In genomic region chr5:107840549-107841238, GRCm38 (mm10) we compare ENCODE assay signal across 23 mouse cellular contexts. TPM values are rescaled to one million over a fixed set of nuclear protein-coding genes. Genes with fewer than 3 reads are reported as not detected.
DNase-seq lines count a peak whose midpoint lies in the region; ATAC-seq and TF ChIP-seq lines count a peak whose summit lies in the region.
"Had no signal": no experiment of that assay in that cellular context is flagged by ENCODE, and none has a peak within 500 bp of the region (broad histone marks: within the 10 kb centered on the region; RNA-seq: fewer than 3 reads in every experiment).

No protein-coding gene starts in this region.

- intact Hi-C loops in gastrocnemius, postnatal 14 days (cut with DNase I; ENCODE audit: low total_unique reads) = no loop called here

- no peak for TF ChIP-seq CTCF in liver, adult 2 months (IDR thresholded peaks at IDR 0.05; ENCODE audit: low read depth, low read length)

- peak overlapping the region; percentile 12; the same call in 1 of the 2 replicates for H3K27ac ChIP-seq in liver, adult 2 months (replicated peaks; ENCODE audit: insufficient read depth, low read depth, low read length)
- no peak overlapping the region for H3K27ac ChIP-seq in liver, embryonic 12.5 days
- no peak overlapping the region for H3K27ac ChIP-seq in heart, embryonic 11.5 days (ENCODE audit: low read depth, low read length)
- H3K27ac ChIP-seq: embryonic facial prominence, embryonic 10.5 days; forebrain, embryonic 15.5 days; heart, embryonic 15.5 days; kidney, embryonic 15.5 days; limb, embryonic 12.5 days; midbrain, embryonic 10.5 days; neural tube, embryonic 13.5 days had no signal

- H3K4me1 ChIP-seq in liver, adult 2 months (ENCODE audit: control insufficient read depth, insufficient read depth, low read length) = peaks cover 18% of the 10 kb centered on the region
- H3K4me1 ChIP-seq in liver, embryonic 12.5 days = peaks cover 16% of the 10 kb centered on the region
- peaks cover 9% of the 10 kb centered on the region; the same call in 1 of the 2 replicates for H3K4me1 ChIP-seq in heart, embryonic 11.5 days (ENCODE audit: control insufficient read depth, insufficient read depth, low read length)
- H3K4me1 ChIP-seq: embryonic facial prominence, embryonic 10.5 days; forebrain, embryonic 15.5 days; kidney, embryonic 15.5 days; limb, embryonic 12.5 days; midbrain, embryonic 10.5 days; neural tube, embryonic 13.5 days had no signal

- H3K27me3 ChIP-seq in liver, adult 2 months (ENCODE audit: control insufficient read depth, insufficient read depth, low read length) = no peaks in the 10 kb centered on the region
- H3K27me3 ChIP-seq in liver, embryonic 12.5 days (replicated peaks) = no peaks in the 10 kb centered on the region
- no peaks in the 10 kb centered on the region for H3K27me3 ChIP-seq in heart, embryonic 11.5 days (ENCODE audit: control insufficient read depth, insufficient read depth, low read length)
- H3K27me3 ChIP-seq: forebrain, embryonic 15.5 days; heart, embryonic 15.5 days; kidney, embryonic 15.5 days; limb, embryonic 12.5 days; neural tube, embryonic 13.5 days had no signal

- no peak for DNase-seq in liver, adult 2 months (ENCODE audit: extremely low read depth, low read depth, low spot score)
- peak; percentile 19 for DNase-seq in induced T-regulatory cell, adult 2 months (ENCODE audit: low read depth)
- DNase-seq in gastrocnemius, postnatal 14 days = no peak
- no peak for DNase-seq in gastrocnemius, postnatal 10 days
- DNase-seq in ovary, adult 18-20 months (ENCODE audit: low spot score) = no peak
- DNase-seq: adrenal gland, adult 2 months; cerebellum, postnatal 14 days; heart, adult 18-20 months; layer of hippocampus, postnatal 36 days; liver, postnatal 0 days; right cerebral cortex, postnatal 4 days had no signal

- no peak for TF ChIP-seq POLR2A in liver, adult 2 months (IDR thresholded peaks at IDR 0.05; ENCODE audit: extremely low read depth, insufficient read depth, low read length)

- H3K9me3 ChIP-seq in liver, embryonic 12.5 days (replicated peaks) = no peaks in the 10 kb centered on the region
- H3K9me3 ChIP-seq in heart, embryonic 11.5 days (replicated peaks; ENCODE audit: control insufficient read depth, low read length) = no peaks in the 10 kb centered on the region
- H3K9me3 ChIP-seq: embryonic facial prominence, embryonic 10.5 days; forebrain, embryonic 15.5 days; heart, embryonic 15.5 days; kidney, embryonic 15.5 days; limb, embryonic 12.5 days; midbrain, embryonic 10.5 days; neural tube, embryonic 13.5 days had no signal

- H3K36me3 ChIP-seq in liver, adult 2 months (ENCODE audit: control insufficient read depth, insufficient read depth, low read length) = peaks cover 8% of the 10 kb centered on the region
- peaks cover 43% of the 10 kb centered on the region for H3K36me3 ChIP-seq in liver, embryonic 12.5 days
- H3K36me3 ChIP-seq in heart, embryonic 11.5 days (ENCODE audit: control insufficient read depth, insufficient read depth, low read length) = no peaks in the 10 kb centered on the region

- no peak overlapping the region for H3K4me3 ChIP-seq in liver, adult 2 months (ENCODE audit: insufficient read depth, low read depth, low read length)
- H3K4me3 ChIP-seq in liver, embryonic 12.5 days = no peak overlapping the region
- H3K4me3 ChIP-seq in heart, embryonic 11.5 days (ENCODE audit: low read depth, low read length) = no peak overlapping the region
- H3K4me3 ChIP-seq: embryonic facial prominence, embryonic 10.5 days; forebrain, embryonic 15.5 days; heart, embryonic 15.5 days; kidney, embryonic 15.5 days; limb, embryonic 12.5 days; midbrain, embryonic 10.5 days; neural tube, embryonic 13.5 days had no signal

- H3K79me2 ChIP-seq in liver, adult 2 months (ENCODE audit: control insufficient read depth, insufficient read depth, low read length) = peaks cover 17% of the 10 kb centered on the region

- no peak for ATAC-seq in liver, embryonic 12.5 days
- ATAC-seq in neutrophil, adult 5-6 weeks (ENCODE audit: extremely low read depth, insufficient number of reproducible peaks, low FRiP score, poor library complexity, severe bottlenecking) = 0 out of 2 replicates have a peak, but pooled peaks have one; percentile 16
- ATAC-seq in heart, embryonic 11.5 days (replicated peaks; ENCODE audit: insufficient number of reproducible peaks, low FRiP score, low TSS enrichment) = no peak
- ATAC-seq: forebrain, embryonic 15.5 days; liver, postnatal 0 days had no signal

- no peak overlapping the region for H3K9ac ChIP-seq in liver, adult 2 months (ENCODE audit: low read depth, low read length)
- H3K9ac ChIP-seq in liver, embryonic 12.5 days = no peak overlapping the region
- H3K9ac ChIP-seq in heart, embryonic 11.5 days (ENCODE audit: low read depth, low read length) = no peak overlapping the region
- H3K9ac ChIP-seq: forebrain, embryonic 15.5 days; heart, embryonic 15.5 days; kidney, embryonic 15.5 days; limb, embryonic 12.5 days; liver, postnatal 0 days; neural tube, embryonic 13.5 days had no signal

- WGBS in liver, adult 2 months = 68% methylated on average over 5 of the region's 5 CpGs
- WGBS in liver, embryonic 12.5 days (ENCODE audit: insufficient replicate concordance) = 72% methylated on average over 5 of the region's 5 CpGs
- WGBS in heart, embryonic 11.5 days (ENCODE audit: insufficient replicate concordance) = 88% methylated on average over 5 of the region's 5 CpGs

- H3K4me2 ChIP-seq in liver, embryonic 12.5 days = no peak overlapping the region
- no peak overlapping the region for H3K4me2 ChIP-seq in heart, embryonic 11.5 days
- H3K4me2 ChIP-seq: forebrain, embryonic 15.5 days; heart, embryonic 15.5 days; kidney, embryonic 15.5 days; limb, embryonic 12.5 days; neural tube, embryonic 13.5 days had no signal

RNA-seq across cellular contexts. Expression of gene Ube2d2b, which starts 10.8 kb away (rescaled TPM):
- total RNA-seq in liver, adult 2 months (2014; rRNA removed) = not detected in 2 replicates
- not detected in 2 replicates for polyA plus RNA-seq in liver, adult 2 months (2012; rRNA removed)
- 0.39 and 0.45 TPM in 2 replicates for polyA plus RNA-seq in liver, embryonic 12.5 days (2016; fragmentation: Nextera tagmentation; extraction: Ambion mirVana)
- total RNA-seq in neutrophil, adult 5-6 weeks (2017) = not detected in 2 replicates
- total RNA-seq in gastrocnemius, postnatal 14 days (2021) = not detected
- polyA plus RNA-seq in heart, embryonic 11.5 days (2014; fragmentation: Nextera tagmentation; extraction: Ambion mirVana) = 0.57 TPM in 1 of 2 replicates, not detected in the other
- not detected for total RNA-seq in gastrocnemius, postnatal 10 days (2021)
- total RNA-seq: adrenal gland, adult 2 months; heart, adult 18-20 months; hematopoietic stem cell, adult 5-6 weeks; layer of hippocampus, postnatal 36 days had no signal
- polyA plus RNA-seq: adrenal gland, adult 2 months; large intestine, adult 2 months; neural tube, embryonic 13.5 days had no signal

RNA-seq across cellular contexts. Expression of gene Evi5, which starts 34.2 kb away (rescaled TPM):
- total RNA-seq in liver, adult 2 months (2014; rRNA removed) = 118 and 136 TPM in 2 replicates
- polyA plus RNA-seq in liver, adult 2 months (2012; rRNA removed) = 29.0 and 35.1 TPM in 2 replicates
- 56.5 and 58.5 TPM in 2 replicates for polyA plus RNA-seq in liver, embryonic 12.5 days (2016; fragmentation: Nextera tagmentation; extraction: Ambion mirVana)
- 23.6 and 27.4 TPM in 2 replicates for total RNA-seq in neutrophil, adult 5-6 weeks (2017)
- total RNA-seq in gastrocnemius, postnatal 14 days (2021) = 10 to 100 TPM; 16.6 to 17.4 TPM
- 41.0 and 46.7 TPM in 2 replicates for polyA plus RNA-seq in heart, embryonic 11.5 days (2014; fragmentation: Nextera tagmentation; extraction: Ambion mirVana)
- total RNA-seq in gastrocnemius, postnatal 10 days (2021) = 10 to 100 TPM; 17.6 to 26.5 TPM

RNA-seq across cellular contexts. Expression of gene Rpl5, which starts 59.6 kb away (rescaled TPM):
- total RNA-seq in liver, adult 2 months (2014; rRNA removed) = 103 and 148 TPM in 2 replicates
- polyA plus RNA-seq in liver, adult 2 months (2012; rRNA removed) = 5.9 and 12.7 TPM in 2 replicates
- polyA plus RNA-seq in liver, embryonic 12.5 days (2016; fragmentation: Nextera tagmentation; extraction: Ambion mirVana) = 58.8 and 59.6 TPM in 2 replicates
- 399 and 518 TPM in 2 replicates for total RNA-seq in neutrophil, adult 5-6 weeks (2017)
- 10 to 100 TPM; 36.7 to 45.6 TPM for total RNA-seq in gastrocnemius, postnatal 14 days (2021)
- 55.2 and 69.9 TPM in 2 replicates for polyA plus RNA-seq in heart, embryonic 11.5 days (2014; fragmentation: Nextera tagmentation; extraction: Ambion mirVana)
- 10 to 100 TPM; 60.8 to 65.1 TPM for total RNA-seq in gastrocnemius, postnatal 10 days (2021)
